ENCODE assay signal across 14 mouse cellular contexts in the genomic region with DNA sequence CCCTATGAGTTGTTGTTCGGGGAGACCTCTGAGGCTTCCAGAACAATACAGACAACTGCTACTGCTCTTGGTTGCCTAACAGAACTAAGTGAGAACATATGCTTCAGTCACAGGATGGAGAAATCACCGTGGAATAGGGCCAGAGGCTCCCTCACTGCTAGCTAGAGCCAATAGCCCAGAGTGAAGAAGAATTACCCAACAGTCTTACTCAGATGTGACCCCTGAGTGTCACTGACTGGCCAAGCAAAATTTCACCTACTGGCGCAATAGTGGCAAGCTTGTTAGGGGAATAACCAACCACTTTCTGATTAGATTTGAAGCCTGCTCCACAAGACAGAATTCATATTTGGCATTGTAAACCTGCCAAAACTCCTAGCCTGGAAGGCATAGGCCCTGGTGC. TPM values are rescaled to one million over a fixed set of nuclear protein-coding genes. Genes with fewer than 3 reads are reported as not detected.
DNase-seq lines count a peak whose midpoint lies in the region; ATAC-seq and TF ChIP-seq lines count a peak whose summit lies in the region.
"Had no signal": no experiment of that assay in that cellular context is flagged by ENCODE, and none has a peak within 500 bp of the region (broad histone marks: within the 10 kb centered on the region; RNA-seq: fewer than 3 reads in every experiment).

No protein-coding gene starts in this region.

- no peak overlapping the region for H3K27ac ChIP-seq in liver, embryonic 16.5 days (ENCODE audit: low read length)
- no peak overlapping the region for H3K27ac ChIP-seq in liver, embryonic 12.5 days
- no peak overlapping the region for H3K27ac ChIP-seq in thymus, adult 2 months (ENCODE audit: control insufficient read depth, insufficient read depth, low read length)
- H3K27ac ChIP-seq: forebrain, embryonic 12.5 days; hindbrain, postnatal 0 days had no signal

- no peak for TF ChIP-seq POLR2A in thymus, adult 2 months (IDR thresholded peaks at IDR 0.05; ENCODE audit: control insufficient read depth, extremely low read depth, insufficient read depth, low read length, poor library complexity)

- H3K9me3 ChIP-seq in liver, embryonic 16.5 days (replicated peaks; ENCODE audit: control insufficient read depth, low read length): no peaks in the 10 kb centered on the region
- H3K9me3 ChIP-seq in liver, embryonic 12.5 days (replicated peaks): no peaks in the 10 kb centered on the region
- H3K9me3 ChIP-seq: forebrain, embryonic 12.5 days had no signal

- no peak overlapping the region for H3K4me2 ChIP-seq in liver, embryonic 16.5 days (ENCODE audit: low read depth, low read length)
- no peak overlapping the region for H3K4me2 ChIP-seq in liver, embryonic 12.5 days
- H3K4me2 ChIP-seq: forebrain, embryonic 12.5 days had no signal

- peaks cover 10% of the 10 kb centered on the region for H3K36me3 ChIP-seq in liver, embryonic 16.5 days (ENCODE audit: control insufficient read depth, insufficient read depth)
- H3K36me3 ChIP-seq in liver, embryonic 12.5 days: peaks cover 27% of the 10 kb centered on the region
- peaks cover 19% of the 10 kb centered on the region for H3K36me3 ChIP-seq in thymus, adult 2 months (ENCODE audit: control insufficient read depth, insufficient read depth, low read length)

- 69% methylated on average over 3 of the region's 3 CpGs for WGBS in liver, embryonic 16.5 days (ENCODE audit: insufficient replicate concordance)
- 71% methylated on average over 3 of the region's 3 CpGs for WGBS in liver, embryonic 12.5 days (ENCODE audit: insufficient replicate concordance)
- WGBS in thymus, adult 2 months: 95% methylated on average over 3 of the region's 3 CpGs

- peak; percentile 30; the same call in 1 of the 2 replicates for ATAC-seq in liver, embryonic 16.5 days (ENCODE audit: low read depth)
- ATAC-seq in liver, embryonic 12.5 days: no peak
- peak; percentile 72 for ATAC-seq in megakaryocyte, adult 5-6 weeks (ENCODE audit: poor library complexity, severe bottlenecking)
- ATAC-seq: hindbrain, postnatal 0 days had no signal

- peaks cover 24% of the 10 kb centered on the region for H3K4me1 ChIP-seq in liver, embryonic 16.5 days (ENCODE audit: control insufficient read depth, low read depth, low read length)
- H3K4me1 ChIP-seq in liver, embryonic 12.5 days: peaks cover 37% of the 10 kb centered on the region
- peaks cover 32% of the 10 kb centered on the region for H3K4me1 ChIP-seq in thymus, adult 2 months (replicated peaks; ENCODE audit: control insufficient read depth, insufficient read depth, low read length)
- H3K4me1 ChIP-seq: forebrain, embryonic 12.5 days had no signal

- no peaks in the 10 kb centered on the region for H3K27me3 ChIP-seq in liver, embryonic 16.5 days (ENCODE audit: control insufficient read depth, insufficient read depth, low read depth, low read length)
- H3K27me3 ChIP-seq in liver, embryonic 12.5 days (replicated peaks): no peaks in the 10 kb centered on the region
- H3K27me3 ChIP-seq in thymus, adult 2 months (ENCODE audit: control insufficient read depth, insufficient read depth, low read length): no peaks in the 10 kb centered on the region
- H3K27me3 ChIP-seq: forebrain, embryonic 12.5 days had no signal

- H3K9ac ChIP-seq in liver, embryonic 16.5 days (ENCODE audit: low read depth, low read length): no peak overlapping the region
- H3K9ac ChIP-seq in liver, embryonic 12.5 days: no peak overlapping the region
- H3K9ac ChIP-seq: forebrain, embryonic 12.5 days had no signal

- no peak overlapping the region for H3K4me3 ChIP-seq in liver, embryonic 16.5 days (ENCODE audit: low read depth, low read length)
- H3K4me3 ChIP-seq in liver, embryonic 12.5 days: no peak overlapping the region
- H3K4me3 ChIP-seq in thymus, adult 2 months (ENCODE audit: control insufficient read depth, insufficient read depth, low read length): no peak overlapping the region
- H3K4me3 ChIP-seq: forebrain, embryonic 12.5 days had no signal

- DNase-seq in brain, adult 2 months (ENCODE audit: low read depth, low spot score): peak; percentile 73
- peak; percentile 50 to 71 for DNase-seq in heart, adult 9 months (ENCODE audit: low spot score in 2 of 2)
- no peak for DNase-seq in testis, postnatal 10 days (ENCODE audit: low spot score)
- DNase-seq in thymus, adult 2 months: no peak
- DNase-seq in thymus, postnatal 0 days (ENCODE audit: low spot score): no peak
- DNase-seq: cerebellum, adult 11-12 months; kidney, postnatal 4 days; left cerebral cortex, postnatal 4 days; retina, postnatal 1 day had no signal

- no peak for TF ChIP-seq CTCF in thymus, adult 2 months (IDR thresholded peaks at IDR 0.05; ENCODE audit: borderline replicate concordance, control insufficient read depth, extremely low read depth, insufficient read depth, low read length, poor library complexity)

RNA-seq across cellular contexts. Expression of gene Scarb2, which starts 19.9 kb away (rescaled TPM):
- polyA plus RNA-seq in liver, embryonic 16.5 days (2015; fragmentation: Nextera tagmentation; extraction: Ambion mirVana): 7.8 and 8.0 TPM in 2 replicates
- polyA plus RNA-seq in liver, embryonic 12.5 days (2016; fragmentation: Nextera tagmentation; extraction: Ambion mirVana): 4.2 and 4.3 TPM in 2 replicates
- total RNA-seq in megakaryocyte, adult 5-6 weeks (2015): 52.0 and 52.9 TPM in 2 replicates
- 79.9 and 82.0 TPM in 2 replicates for total RNA-seq in megakaryocyte, adult 5-6 weeks (2017)
- polyA plus RNA-seq in thymus, adult 2 months (2012; rRNA removed): 40.2 and 40.9 TPM in 2 replicates
- polyA plus RNA-seq in thymus, postnatal 0 days (2015; fragmentation: Nextera tagmentation; extraction: Ambion mirVana): 29.2 and 31.2 TPM in 2 replicates

RNA-seq across cellular contexts. Expression of gene Nup54, which starts 51.7 kb away (rescaled TPM):
- 23.0 and 28.0 TPM in 2 replicates for polyA plus RNA-seq in liver, embryonic 16.5 days (2015; fragmentation: Nextera tagmentation; extraction: Ambion mirVana)
- 49.0 and 49.2 TPM in 2 replicates for polyA plus RNA-seq in liver, embryonic 12.5 days (2016; fragmentation: Nextera tagmentation; extraction: Ambion mirVana)
- 49.7 and 63.3 TPM in 2 replicates for total RNA-seq in megakaryocyte, adult 5-6 weeks (2015)
- total RNA-seq in megakaryocyte, adult 5-6 weeks (2017): 56.8 and 73.3 TPM in 2 replicates
- 26.9 and 34.6 TPM in 2 replicates for polyA plus RNA-seq in thymus, adult 2 months (2012; rRNA removed)
- 44.2 and 44.6 TPM in 2 replicates for polyA plus RNA-seq in thymus, postnatal 0 days (2015; fragmentation: Nextera tagmentation; extraction: Ambion mirVana)

Comparison
In these comparisons a context has a peak if more than half of its experiments do, and no peak if none do; other contexts are left out.
1. DNase-seq: peak in brain, adult 2 months (single experiment) and heart, adult 9 months (2 of 2); none in testis, postnatal 10 days (single experiment), thymus, adult 2 months (single experiment) and thymus, postnatal 0 days (single experiment).